Mouse (Mus musculus): ENCODE results near the gene Gcsh. TPM values are rescaled to one million over a fixed set of nuclear protein-coding genes. Genes with fewer than 3 reads are reported as not detected.

Gcsh gene
- total RNA-seq (2021): 10 to 100 TPM; 39.1 to 47.5 TPM
- long read RNA-seq, experiment 1, transcript Gcsh-201 (5 exons, 1,443 nt): major isoform, 65 of 66 reads
- long read RNA-seq, experiment 1, partial matches to known transcripts: 1 of 66 reads
- long read RNA-seq, experiment 1, other reads (novel, unspliced or antisense): 0 of 66 reads
- long read RNA-seq, experiment 2, transcript Gcsh-201 (5 exons, 1,443 nt): major isoform, 58 of 62 reads
- long read RNA-seq, experiment 2, partial matches to known transcripts: 2 of 62 reads
- long read RNA-seq, experiment 2, other reads (novel, unspliced or antisense): 2 of 62 reads

DNA sequence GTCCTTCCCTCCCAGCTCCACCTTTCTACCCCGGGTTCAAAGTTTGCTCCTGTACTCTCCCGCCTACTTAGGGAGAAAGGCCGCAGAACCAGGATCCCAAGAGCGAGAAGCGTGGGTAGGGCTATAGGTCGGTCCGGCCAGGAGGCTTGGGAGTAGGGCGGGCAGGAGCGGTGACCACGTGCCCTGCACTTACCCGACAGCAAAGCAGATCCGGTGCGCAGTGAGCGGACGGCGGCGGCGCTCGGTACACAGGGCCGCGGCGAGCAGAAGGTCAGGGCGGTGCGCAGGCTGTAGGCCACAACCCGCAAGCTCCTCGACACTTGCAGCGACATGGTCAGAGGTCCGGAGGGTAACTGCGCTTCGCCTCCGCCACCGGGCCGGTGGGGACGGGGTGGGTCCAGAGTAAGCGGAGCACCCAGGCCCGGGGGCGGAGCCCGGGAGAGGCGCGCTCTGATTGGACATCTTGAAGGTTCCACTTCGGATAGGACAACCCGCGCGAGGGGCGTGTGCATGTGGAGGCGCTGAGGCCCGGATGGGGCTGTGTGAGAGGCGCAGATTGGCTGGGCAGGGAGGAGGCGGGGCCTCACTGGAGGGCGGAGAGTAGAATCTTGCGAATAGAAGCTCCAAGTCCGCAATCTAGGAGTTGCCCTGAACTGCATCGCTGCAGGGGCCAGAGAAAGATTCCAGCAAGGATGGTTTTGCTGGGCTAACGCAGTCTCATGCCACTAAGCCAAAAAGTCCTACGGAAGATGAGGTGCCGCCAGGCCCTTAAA lies at the start of gene Gcsh:
Gene Gcsh (minus strand): TSS at position 443 of the 773 bp plus-strand sequence.
- peak; percentile 97 to 98 for DNase-seq (ENCODE audit: low spot score in 2 of 2)

DNA sequence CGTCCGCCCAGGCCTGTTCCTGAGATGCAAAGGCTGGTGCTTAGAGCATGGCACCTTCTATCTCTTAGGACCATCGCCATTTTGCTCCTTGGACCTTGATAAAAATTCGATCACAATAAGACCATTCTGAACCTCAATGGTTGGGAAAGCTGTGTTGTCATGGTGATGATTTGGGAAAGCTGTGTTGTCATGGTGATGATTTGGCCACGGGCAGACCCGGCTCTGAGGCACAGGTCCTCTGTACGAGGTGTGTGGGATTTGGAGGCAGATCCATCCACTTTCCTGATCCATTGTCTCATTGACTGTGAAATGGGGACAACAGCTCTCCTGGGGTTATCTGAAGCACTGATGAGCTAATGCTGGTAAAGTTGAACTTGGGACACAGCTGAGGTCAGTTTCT lies 46.5 kb upstream of the Gcsh start:
- DNase-seq (ENCODE audit: low spot score in 2 of 2): no peak

DNA sequence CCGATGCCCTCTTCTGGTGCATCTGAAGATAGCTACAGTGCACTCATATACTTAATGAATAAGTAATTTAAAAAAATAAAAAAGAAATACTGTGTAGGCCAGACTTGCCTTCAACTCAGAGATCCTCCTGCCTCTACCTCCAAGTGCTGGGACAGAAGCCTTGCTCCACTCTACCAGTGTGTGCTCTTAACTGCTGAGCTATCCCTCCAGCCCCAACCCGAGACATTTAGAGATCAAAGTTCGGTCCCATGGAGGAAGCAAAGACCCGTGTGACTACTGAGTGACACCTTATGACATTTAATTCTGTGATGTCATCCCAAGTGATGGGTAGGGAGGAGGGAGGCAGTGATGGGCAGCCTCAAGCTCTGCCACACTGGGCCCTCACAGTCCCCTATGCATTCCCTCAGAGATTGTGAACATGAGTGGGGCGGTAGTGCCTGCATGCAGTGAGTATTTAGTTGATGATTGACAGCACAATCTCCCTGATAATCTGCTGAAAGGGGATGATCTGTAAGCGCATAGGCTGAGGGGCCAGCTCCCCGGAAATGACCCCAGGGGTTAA lies 44.1 kb upstream of the Gcsh start:
- no peak for DNase-seq (ENCODE audit: low spot score in 2 of 2)

DNA sequence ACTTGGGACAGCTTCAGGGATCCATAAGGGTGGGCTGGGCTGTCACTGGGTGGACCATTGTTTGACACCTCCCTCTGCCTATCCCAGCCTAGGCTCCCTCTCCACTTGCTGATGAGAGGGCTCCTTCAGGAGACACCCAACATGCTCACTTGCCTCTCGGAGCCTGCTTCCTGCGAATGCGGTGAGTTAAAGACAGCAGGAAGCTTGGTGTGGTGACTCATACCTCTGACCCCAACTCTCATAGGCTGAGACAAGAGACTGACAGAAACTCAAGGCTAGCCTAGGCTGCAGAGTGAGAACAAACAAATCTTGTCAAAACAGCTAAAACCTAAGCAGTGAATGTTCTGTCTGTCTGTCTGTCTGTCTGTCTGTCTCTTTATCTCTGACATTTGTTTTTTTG lies 40.1 kb upstream of the Gcsh start:
- DNase-seq (ENCODE audit: low spot score in 2 of 2): no peak

DNA sequence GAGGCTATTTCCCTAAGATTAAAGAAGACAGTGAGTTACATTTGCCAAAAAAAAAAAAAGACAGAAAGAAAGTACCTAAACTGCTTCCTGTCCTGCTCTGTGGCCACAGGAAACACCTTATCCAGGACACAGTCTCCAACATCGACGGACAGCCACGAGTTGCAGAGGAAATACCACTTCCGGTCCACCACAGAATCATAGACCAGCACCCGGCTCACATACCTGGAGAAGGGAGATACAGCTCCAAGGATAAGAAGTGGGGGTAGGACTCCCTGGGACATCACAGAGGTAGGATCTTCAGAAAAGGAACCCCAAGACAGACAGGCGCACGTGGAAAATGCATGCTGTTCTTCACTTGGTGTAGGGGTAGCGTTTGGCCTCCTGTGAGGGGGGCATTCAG lies 39.3 kb upstream of the Gcsh start:
- DNase-seq (ENCODE audit: low spot score in 2 of 2): no peak

DNA sequence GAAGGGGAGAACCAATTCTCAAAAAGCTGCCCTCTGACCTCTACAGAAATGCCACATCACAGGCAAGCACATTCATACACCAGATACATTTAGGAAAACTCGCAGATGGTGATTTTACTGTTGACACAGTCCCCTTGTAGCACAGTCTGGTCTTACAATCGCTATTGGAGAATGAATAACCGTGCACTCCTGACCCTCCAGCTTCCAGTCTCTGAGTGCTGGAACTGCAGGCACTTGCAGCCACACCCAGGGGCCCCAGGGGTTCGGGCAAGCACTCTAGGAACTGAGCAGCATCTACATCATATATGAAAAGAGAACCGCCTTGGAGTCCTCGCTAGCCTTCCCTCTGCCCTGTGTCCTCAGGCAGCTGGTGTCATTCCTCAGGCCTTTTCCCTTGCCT lies 38.1 kb upstream of the Gcsh start:
- no peak for DNase-seq (ENCODE audit: low spot score in 2 of 2)

DNA sequence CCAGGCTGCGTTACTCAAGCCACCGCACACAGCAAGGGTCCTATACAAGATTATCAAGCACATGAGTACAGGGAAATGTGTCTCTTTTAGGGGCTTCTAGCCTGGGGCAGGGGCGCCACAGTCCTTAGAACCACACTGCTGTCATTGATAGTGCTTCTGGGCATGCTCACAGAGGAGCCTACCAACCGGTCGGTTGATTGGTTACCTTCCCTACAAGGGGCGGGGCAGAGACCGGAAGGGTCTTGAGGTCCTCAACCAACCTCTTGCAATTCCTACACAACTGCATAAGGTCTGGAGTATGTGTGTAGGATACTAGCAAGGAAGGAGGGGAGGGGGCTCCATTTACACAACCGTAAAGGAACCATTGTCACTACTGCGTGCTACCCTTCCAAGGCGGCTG lies 35.3 kb upstream of the Gcsh start:
- DNase-seq (ENCODE audit: low spot score in 2 of 2): no peak

DNA sequence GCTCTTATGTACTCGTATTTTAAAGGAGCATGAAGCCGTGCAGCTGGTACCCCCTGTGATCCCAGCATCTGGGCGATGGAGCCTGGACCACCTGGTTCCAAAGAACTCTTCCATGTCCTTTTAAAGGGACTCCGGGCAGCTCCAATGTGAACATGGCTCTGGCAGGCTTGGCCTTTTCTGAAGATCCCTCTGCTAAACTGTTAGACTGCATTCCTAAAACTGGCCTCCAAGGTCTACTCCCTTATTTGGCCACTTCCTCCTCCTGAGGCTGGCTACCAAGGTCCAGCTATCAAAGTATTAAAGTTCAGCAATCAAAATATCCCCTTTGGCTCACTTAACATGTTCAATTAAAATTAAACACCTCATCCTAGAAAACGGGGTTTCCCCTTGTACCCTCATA lies 34.3 kb upstream of the Gcsh start:
- DNase-seq (ENCODE audit: low spot score in 2 of 2): no peak

DNA sequence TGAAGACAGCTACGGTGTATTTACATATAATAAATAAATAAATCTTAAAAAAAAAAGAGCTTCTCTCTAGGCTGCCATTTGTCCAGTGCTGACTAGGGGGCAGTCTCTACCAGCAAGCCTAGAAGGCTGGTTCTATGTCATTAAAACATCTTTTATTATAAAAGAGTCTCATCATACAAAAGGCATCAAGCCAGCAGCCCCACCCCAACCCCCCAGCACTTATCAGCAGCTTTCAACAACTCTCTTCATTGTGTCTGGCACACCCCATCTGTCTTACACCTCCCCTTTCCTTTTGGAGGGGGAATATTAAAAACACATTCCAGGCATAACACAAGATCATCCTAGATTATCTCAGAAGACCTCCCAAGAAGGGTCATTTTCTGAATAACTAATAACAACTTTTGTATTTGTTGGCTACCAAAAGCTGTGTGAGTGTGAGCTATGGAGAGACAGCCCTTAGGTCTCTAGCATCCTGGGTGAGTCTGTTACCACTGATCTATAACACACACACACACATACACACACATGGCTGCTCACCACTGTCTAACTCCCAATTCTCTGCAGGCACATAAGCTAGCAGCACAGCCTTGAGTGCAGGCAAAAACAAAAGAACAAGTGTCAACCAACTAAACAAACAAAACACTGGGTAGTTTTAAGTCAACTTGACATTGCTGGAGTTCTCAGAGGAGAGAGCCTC lies 29.1 kb upstream of the Gcsh start:
- DNase-seq (ENCODE audit: low spot score in 2 of 2): no peak

DNA sequence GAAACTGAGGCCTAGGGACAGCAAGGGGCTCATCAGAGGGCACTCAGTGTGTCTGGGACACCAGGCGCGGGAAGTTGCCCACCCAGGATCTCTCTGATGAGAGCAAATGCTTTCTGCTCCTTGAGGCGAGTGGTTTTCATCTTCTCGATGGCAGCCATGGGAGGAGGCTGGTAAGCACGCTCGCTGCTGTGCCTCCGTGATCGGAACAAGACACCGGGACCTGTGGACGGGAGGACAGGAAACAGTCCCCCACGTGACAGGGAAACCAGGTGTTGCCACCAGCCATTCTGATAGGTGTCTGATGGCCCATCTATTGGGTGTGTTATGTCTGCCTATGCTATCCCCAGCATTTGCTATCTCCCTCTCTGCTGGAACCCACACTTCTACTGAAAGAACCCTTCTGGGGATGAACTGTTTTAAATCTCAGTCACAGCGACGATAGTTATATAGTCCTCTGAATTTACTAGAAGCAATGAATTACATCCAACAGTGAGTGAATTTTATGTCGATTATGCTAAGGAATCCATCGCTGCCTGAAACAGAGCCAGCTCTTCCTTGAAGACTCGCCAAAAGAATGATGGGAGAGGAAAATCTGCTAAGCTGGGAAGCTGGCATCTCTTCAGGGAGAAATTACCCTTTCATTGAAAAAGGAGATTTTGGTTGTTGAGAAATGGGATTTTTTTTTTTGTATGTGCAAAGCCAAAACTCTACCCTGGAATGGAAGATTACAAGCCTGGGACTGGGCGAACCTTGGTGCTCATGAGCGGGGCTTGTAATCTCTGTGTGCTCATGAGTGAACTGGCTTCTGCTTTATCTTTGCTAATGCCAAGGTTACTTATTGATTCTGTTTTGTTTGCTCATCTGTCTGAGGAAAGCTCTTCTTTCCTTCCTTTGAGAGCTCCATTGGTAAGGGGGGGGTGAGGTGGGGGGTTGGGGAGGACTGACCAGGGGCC lies 26.3 kb upstream of the Gcsh start:
- DNase-seq (ENCODE audit: low spot score in 2 of 2): peak; percentile 34 to 39

DNA sequence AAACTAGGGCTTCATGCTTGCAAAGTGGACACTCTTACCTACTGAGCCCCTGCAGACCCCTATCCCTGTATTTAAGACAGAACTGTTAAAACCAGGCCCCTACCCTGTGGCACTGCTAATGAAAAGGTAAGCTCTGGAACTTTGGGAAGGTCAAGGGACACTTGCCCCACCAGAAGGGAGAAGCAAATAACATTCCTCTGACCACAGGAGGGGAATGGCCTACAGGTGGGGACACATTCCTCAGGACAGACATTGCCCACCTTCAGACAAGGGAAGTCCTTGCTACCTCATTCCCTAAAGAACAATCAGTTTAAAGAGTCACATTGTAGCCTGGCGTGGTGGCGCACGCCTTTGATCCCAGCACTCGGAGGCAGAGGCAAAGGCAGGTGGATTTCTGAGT lies 24.6 kb upstream of the Gcsh start:
- no peak for DNase-seq (ENCODE audit: low spot score in 2 of 2)

DNA sequence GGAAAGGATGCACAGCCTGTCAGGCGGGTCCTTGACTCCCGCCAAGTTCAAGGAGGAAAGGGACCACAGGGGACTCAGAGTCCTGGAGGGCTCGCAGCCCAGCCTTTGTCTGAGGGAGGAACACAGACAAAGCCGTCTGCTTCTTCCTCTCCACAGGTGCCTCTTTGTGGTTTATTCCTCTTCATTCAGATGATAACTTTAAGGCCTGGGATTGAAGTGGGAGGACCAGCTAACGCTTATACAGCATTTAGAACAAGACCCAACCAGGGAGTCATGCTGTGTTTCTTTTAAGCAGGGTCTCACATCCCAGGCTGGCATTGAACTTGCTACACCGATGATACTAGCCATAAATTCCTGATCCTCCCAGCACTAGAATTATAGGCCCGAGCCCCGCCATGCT lies 23.7 kb upstream of the Gcsh start:
- no peak for DNase-seq (ENCODE audit: low spot score in 2 of 2)

DNA sequence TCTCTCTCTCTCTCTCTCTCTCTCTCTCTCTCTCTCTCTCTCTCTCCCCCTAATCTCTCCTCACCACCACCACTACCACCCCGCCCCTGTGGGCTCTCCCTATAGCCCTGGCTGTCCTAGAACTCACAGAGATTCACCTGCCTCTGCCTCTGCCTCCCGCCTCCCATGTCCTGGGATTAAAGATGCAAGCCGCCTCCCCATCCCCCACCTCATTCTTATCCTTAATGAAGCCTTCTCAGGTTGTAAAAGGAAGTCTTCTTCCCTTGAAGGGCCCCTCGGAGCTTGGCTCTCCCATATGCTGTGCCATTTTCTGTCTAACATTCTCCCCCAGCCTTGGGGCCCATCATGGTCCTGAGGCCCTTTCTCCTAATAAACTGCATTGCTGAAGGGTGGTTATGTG lies 22.3 kb upstream of the Gcsh start:
- DNase-seq (ENCODE audit: low spot score in 2 of 2): no peak

DNA sequence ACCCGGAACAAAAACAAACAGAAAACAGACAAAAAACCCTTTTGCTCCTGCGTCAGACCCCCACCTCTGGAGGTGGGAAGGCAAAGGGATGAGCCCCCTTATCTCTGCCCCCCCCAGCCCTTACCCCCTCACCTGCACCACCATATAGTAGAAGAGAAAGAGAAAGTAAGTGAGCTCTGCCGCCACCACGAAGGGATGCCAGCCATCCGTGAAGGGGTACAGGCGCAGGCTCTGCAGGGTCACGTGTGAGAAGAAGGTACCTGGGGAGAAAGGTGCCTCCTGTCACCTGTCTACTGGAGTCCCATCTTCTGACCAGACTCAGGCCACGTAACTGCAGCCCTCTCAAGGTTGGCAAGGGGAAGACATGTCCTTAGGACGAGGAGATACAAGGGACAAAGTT lies 18.0 kb upstream of the Gcsh start:
- DNase-seq (ENCODE audit: low spot score in 2 of 2): no peak

DNA sequence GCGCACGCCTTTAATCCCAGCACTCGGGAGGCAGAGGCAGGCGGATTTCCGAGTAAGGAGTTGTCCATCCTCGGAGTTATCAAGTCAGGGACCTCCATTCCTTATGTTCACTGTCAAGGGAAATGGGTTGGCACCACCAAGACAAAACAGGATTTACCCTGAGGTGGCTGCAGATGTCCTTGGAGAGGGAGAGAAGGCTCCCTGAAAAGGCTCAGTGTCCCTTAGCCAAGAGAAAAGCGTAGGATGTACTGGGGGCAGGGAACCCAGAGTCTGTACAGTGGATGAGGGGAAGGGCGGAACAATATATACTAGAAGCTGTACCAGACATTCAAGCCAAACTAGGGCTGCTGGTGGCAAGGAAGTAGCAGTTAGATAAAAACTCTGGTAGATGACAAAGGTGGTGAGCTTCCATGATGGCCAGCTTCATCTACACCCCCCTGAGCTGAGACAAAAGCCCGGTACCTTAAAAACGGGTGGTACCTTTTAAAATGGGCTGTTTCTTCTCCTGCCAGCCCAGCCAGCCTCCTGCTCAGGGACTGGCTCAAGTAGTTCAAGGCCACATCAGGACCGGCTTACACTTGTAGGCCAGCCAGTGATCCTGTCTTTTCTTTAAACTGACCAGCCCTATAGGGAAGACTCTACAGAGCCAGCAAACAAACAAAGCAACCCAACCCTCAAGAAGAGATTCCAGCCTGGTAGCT lies 829 bp upstream of the Gcsh start:
- no peak for DNase-seq (ENCODE audit: low spot score in 2 of 2)

DNA sequence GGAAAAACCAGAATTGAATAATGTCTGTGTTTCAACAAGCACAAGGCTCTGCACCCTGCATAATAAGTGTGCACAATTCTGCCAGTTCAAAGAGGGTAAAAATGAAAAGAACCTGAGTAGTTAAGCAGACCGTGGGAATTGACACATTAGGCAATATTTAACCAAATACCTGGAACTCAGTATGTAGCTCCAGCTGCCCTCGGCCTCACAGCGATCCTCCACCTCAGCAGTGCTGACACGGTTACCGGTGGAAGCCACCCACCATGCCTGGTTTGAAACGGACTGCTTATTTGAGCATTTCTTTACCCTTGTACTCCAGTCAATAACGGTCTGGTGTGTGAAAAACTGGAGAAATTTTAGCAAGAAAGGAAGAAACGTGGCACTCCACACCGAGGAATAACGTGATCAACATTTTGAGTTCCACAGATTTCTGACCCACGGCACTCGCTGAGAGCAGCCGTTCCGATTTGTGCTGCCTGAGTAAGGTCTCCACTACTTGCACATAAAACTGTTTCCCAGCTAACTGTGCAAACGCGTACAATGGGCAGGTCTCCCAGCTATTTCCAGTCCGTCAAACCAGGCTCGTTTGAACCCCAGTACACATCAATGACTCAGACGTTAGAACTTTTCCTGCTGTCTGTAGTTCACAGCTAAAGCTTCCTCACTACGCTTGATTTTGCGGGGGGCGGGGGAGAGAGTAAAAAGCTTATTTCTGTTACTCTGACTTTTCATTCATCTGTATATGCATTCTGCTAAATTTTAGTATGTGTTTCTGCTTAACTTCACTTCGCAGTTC lies 963 bp downstream of the Gcsh start:
- peak; percentile 13 to 22 for DNase-seq (ENCODE audit: low spot score in 2 of 2)

DNA sequence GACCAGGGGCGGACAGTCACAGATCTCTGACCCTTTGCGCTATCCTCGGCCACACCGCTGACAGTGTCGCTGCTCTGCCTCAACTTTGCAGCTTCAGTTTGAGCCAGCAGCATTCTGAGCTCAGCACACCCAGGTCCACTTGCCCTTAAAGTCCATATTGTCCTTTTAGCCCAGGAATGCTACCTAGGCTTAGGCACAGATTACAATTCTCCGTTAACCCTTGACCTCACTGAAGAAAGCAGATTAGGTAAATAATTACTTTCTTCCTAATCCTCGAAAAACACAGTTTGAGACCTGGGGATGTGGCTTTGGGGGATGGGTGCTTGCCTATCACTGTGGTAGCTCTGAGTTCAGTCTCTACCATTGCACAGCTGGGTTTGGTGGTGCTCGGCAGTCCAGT lies 2.1 kb downstream of the Gcsh start:
- DNase-seq (ENCODE audit: low spot score in 2 of 2): no peak

DNA sequence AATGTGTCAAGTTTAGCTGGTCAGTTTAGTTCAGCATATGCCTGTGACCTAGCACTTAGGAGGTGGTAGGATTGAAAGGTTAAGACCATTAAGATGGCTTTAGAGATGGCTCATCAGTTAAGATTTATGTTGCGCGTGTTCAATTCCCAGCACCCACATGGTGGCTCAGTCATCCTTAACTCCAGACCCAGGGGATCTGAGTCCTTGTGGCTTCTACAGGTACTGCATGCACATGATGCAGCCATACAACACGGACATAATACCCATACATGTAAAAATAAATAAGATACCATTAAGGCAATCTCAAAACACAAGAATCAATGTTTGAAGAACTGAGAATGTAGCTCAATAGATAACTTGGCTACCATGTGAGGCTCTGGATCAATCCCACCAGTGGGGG lies 3.5 kb downstream of the Gcsh start:
- DNase-seq (ENCODE audit: low spot score in 2 of 2): no peak

DNA sequence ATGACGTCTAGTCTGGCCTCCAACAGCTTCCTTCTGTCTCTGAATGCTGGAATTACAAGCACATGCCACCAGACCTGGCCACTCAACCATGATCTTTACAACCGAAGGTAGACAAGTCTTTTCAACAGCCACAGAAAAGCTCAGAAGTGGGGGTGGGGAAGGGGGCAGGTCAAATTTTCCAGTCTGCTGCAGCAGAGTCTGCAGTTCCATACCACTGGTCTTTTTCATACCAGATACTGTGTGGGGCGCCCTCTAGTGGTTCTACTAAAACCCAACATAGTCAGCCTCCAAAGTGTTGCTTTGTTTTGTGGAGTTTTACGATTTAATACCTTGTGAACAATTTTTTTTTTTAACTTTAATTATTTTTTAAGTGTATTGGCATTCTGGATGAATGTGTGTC lies 13.2 kb downstream of the Gcsh start:
- DNase-seq (ENCODE audit: low spot score in 2 of 2): peak; percentile 58 to 78
